Mouse (Mus musculus) frontal cortex, adult 2 months (tissue): ENCODE data around the gene Ccdc47. TPM values are rescaled to one million over a fixed set of nuclear protein-coding genes. Genes with fewer than 3 reads are reported as not detected.
"Not testable (repeated sequence)": the region's sequence is repeated elsewhere in the genome, so short reads cannot be mapped to it uniquely, and the experiment has no call there.

Source experiments
- DNase-seq, 2 experiments: peaks; one replicate each; pipeline ENCODE4 v3.0.0; 2022; ENCODE audit warnings: low spot score in 1 of 2; ENCODE audit errors: extremely low spot score in 1 of 2
- polyA plus RNA-seq: library from polyadenylated mRNA; depleted of rRNA; stranded (reverse); fragments of >200 nt; gene quantifications from 2 replicates; pipeline ENCODE4 v1.2.3, GENCODE M21; 2012; rRNA removed

The Ccdc47 gene
- polyA plus RNA-seq, result 73.6 and 86.2 TPM in 2 replicates

GRCm38 (mm10) chr11:106215927-106216729 is at the start of gene Ccdc47:
Gene Ccdc47 (minus strand): TSS chr11:106216344.
- DNase-seq, result peak; percentile 98 to 99

GRCm38 (mm10) chr11:106265570-106265969 is 49.4 kb upstream of the Ccdc47 start:
- no peak for DNase-seq

GRCm38 (mm10) chr11:106264988-106265387 is 48.8 kb upstream of the Ccdc47 start:
- no peak for DNase-seq

- DNase-seq, result no peak
These were observed 47.8 kb upstream of the Ccdc47 start for GRCm38 (mm10) chr11:106263963-106264362.

- DNase-seq, result no peak
These were observed 44.8 kb upstream of the Ccdc47 start for GRCm38 (mm10) chr11:106260826-106261450.

- DNase-seq, result peak in 1 of 2 experiments; percentile 61
These were observed 40.6 kb upstream of the Ccdc47 start for GRCm38 (mm10) chr11:106256775-106257174.

- peak; percentile 92 to 99 for DNase-seq
These were observed 39.7 kb upstream of the Ccdc47 start, which contains the start of the genes Ftsj3 and Psmc5 for GRCm38 (mm10) chr11:106255685-106256451. Gene Ftsj3 (minus strand): TSS chr11:106256079. Gene Psmc5 (plus strand): TSS chr11:106256154.

GRCm38 (mm10) chr11:106255174-106255573 is 39.0 kb upstream of the Ccdc47 start:
- DNase-seq, result no peak

GRCm38 (mm10) chr11:106254767-106255166 is 38.6 kb upstream of the Ccdc47 start:
- no peak for DNase-seq

GRCm38 (mm10) chr11:106249326-106249725 is 33.2 kb upstream of the Ccdc47 start:
- no peak for DNase-seq

- no peak for DNase-seq
These were observed 30.7 kb upstream of the Ccdc47 start for GRCm38 (mm10) chr11:106246834-106247233.

GRCm38 (mm10) chr11:106233978-106234377 is 17.8 kb upstream of the Ccdc47 start:
- not testable (repeated sequence) for DNase-seq

- no peak for DNase-seq
These were observed 4.5 kb upstream of the Ccdc47 start for GRCm38 (mm10) chr11:106220603-106221002.

- DNase-seq, result peak; percentile 83 to 93
These were observed 766 bp upstream of the Ccdc47 start, which contains the start of gene Ddx42 for GRCm38 (mm10) chr11:106216730-106217490. Gene Ddx42 (plus strand): TSS chr11:106216926.

GRCm38 (mm10) chr11:106215450-106215859 is 689 bp downstream of the Ccdc47 start:
- no peak for DNase-seq

GRCm38 (mm10) chr11:106214856-106215255 is 1.3 kb downstream of the Ccdc47 start:
- no peak for DNase-seq

GRCm38 (mm10) chr11:106212771-106213170 is 3.4 kb downstream of the Ccdc47 start:
- no peak for DNase-seq

- no peak for DNase-seq
These were observed 14.1 kb downstream of the Ccdc47 start, which contains the start of gene Strada for GRCm38 (mm10) chr11:106202123-106202465. Gene Strada (minus strand): TSS chr11:106202168.

GRCm38 (mm10) chr11:106201337-106202122 is 14.6 kb downstream of the Ccdc47 start:
- no peak for DNase-seq
